Mouse (Mus musculus) forebrain, embryonic 16.5 days (tissue): ENCODE results near the gene Gna13. TPM values are rescaled to one million over a fixed set of nuclear protein-coding genes. Genes with fewer than 3 reads are reported as not detected.

Source experiments
- ATAC-seq: fragments of 200-750 bp; cut with Nextera tagmentation; 2 replicates; pipeline ENCODE4 v1.8.0; 2017; ENCODE audit warnings: mild to moderate bottlenecking, moderate library complexity
- H3K27ac ChIP-seq: fragments of 300-500 bp; sonication (generic); 2 replicates; pipeline ENCODE4 v1.5.1; 2014; ENCODE audit warnings: low read length, control low read depth
- H3K27me3 ChIP-seq: fragments of 300-500 bp; sonication (generic); replicated peaks from 2 replicates; pipeline ENCODE4 v1.6.1; 2014; ENCODE audit warnings: low read length; ENCODE audit not compliant: control insufficient read depth, insufficient read depth
- H3K36me3 ChIP-seq: fragments of 300-500 bp; sonication (generic); 2 replicates; pipeline ENCODE4 v1.6.1; 2014; ENCODE audit not compliant: control insufficient read depth, insufficient read depth
- H3K4me1 ChIP-seq: fragments of 300-500 bp; sonication (generic); replicated peaks from 2 replicates; pipeline ENCODE4 v1.6.1; 2014; ENCODE audit warnings: low read length; ENCODE audit not compliant: control insufficient read depth, insufficient read depth
- H3K4me2 ChIP-seq: fragments of 300-500 bp; sonication (generic); 2 replicates; pipeline ENCODE4 v1.6.1; 2014; ENCODE audit warnings: mild to moderate bottlenecking, low read length, control low read depth
- H3K4me3 ChIP-seq: fragments of 300-500 bp; sonication (generic); replicated peaks from 2 replicates; pipeline ENCODE4 v1.5.1; 2014; ENCODE audit warnings: mild to moderate bottlenecking, low read length, control low read depth
- H3K9ac ChIP-seq: fragments of 300-500 bp; sonication (generic); replicated peaks from 2 replicates; pipeline ENCODE4 v1.6.1; 2014; ENCODE audit warnings: low read depth, low read length, control low read depth
- H3K9me3 ChIP-seq: fragments of 300-500 bp; sonication (generic); 2 replicates; pipeline ENCODE4 v1.6.1; 2016; ENCODE audit warnings: low read length; ENCODE audit not compliant: control insufficient read depth
- WGBS: fragments of 180-500 bp; shearing (Covaris S2); extraction: QIAGEN DNeasy Blood & Tissue Kit; methylation state at CpG from one replicate; pipeline ENCODE4 v1.1.7; 2014; 5-methylcytosine and 5-hydroxymethylcytosine counted together
- polyA plus RNA-seq: library from polyadenylated mRNA; unstranded; fragments of >200 nt; fragmentation: Nextera tagmentation; extraction: Ambion mirVana; gene quantifications from 2 replicates; pipeline ENCODE4 v1.2.1, GENCODE M21; 2015

Gene Gna13
- polyA plus RNA-seq, 1 experiment from 2014 or later = 16.1 TPM

DNA sequence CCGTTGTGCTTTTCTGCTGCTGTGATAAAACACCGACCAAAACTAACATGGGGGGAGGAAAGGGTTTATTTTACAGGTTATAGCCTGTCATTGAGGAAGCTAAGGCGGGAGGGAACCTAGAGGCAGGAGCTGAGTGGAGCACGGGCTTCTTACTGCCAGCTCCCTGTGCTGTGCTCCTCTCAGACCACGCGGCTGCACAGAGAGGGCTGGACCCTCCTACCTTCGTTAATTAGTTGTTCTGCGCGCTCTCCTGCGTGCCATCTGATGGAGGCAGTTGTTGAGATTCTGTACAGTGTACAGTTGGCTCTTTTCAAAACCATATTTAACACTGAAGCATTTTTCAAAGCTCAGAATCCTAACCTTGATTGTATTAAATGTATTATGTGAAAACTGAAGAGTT is 14.8 kb downstream of the Gna13 start:
- Histone ChIP-seq H3K9ac (peak overlapping the region; percentile 26; the same call in 1 of the 2 replicates), H3K36me3 (no peaks in the 10 kb centered on the region), H3K4me1 (peaks cover 25% of the 10 kb centered on the region), H3K4me2 (peak overlapping the region; percentile 13; the same call in 1 of the 2 replicates), H3K9me3 (no peaks in the 10 kb centered on the region), H3K27ac (no peak overlapping the region), H3K27me3 (no peaks in the 10 kb centered on the region), H3K4me3 (no peak overlapping the region)
- WGBS = 22% methylated on average over 10 of the region's 10 CpGs
- peak; percentile 61 for ATAC-seq

DNA sequence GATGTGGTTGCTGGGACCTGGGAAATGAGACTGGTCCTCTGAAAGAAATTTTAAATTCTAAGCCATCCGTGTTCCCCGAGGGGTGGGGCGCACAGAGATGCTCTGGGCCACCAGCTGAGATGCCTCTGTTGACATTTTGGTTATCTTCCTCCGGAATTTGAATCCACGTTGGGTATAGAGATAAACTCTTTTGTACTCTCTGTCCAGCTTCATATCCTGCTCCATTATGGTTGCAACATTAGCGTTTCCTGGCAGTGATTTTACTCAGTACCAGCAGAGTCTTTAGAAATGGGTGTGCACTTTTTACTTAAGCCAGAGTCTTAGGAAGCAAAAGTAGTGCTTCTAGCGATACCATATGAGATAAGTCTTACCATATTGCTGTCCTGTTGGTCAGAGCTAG is 15.4 kb downstream of the Gna13 start:
- WGBS = 63% methylated on average over 7 of the region's 7 CpGs
- no peaks in the 10 kb centered on the region for H3K9me3 ChIP-seq
- H3K27me3 ChIP-seq = no peaks in the 10 kb centered on the region

DNA sequence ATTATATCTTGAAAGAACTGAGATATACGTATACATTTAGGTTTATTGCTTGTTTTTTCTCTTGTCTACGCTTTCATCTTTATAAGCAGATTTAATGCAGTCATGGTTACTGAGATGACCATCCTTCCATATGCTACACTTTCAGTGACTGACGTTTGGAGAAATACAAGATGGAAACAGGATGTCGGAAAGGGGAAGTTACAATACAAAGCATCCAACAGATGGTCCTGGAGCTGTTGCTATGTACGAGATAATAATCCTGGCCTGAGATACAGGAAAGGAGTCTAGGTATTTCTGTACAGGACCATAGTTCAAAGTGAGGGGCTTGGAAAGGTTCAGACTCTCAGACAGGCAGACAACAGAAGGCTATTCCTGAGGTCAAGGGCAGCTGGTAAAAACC is 18.0 kb downstream of the Gna13 start:
- Histone ChIP-seq H3K4me1 (peaks cover 23% of the 10 kb centered on the region), H3K9ac (no peak overlapping the region), H3K27me3 (no peaks in the 10 kb centered on the region), H3K4me2 (no peak overlapping the region), H3K9me3 (no peaks in the 10 kb centered on the region), H3K4me3 (no peak overlapping the region), H3K27ac (no peak overlapping the region), H3K36me3 (no peaks in the 10 kb centered on the region)
- ATAC-seq = no peak
- 72% methylated on average over 5 of the region's 5 CpGs for WGBS

More for the DNA sequence above, 15.4 kb downstream of the Gna13 start:
- no peak overlapping the region for H3K27ac ChIP-seq
- no peak overlapping the region for H3K4me2 ChIP-seq
- H3K4me1 ChIP-seq = peaks cover 25% of the 10 kb centered on the region
- no peak for ATAC-seq
- no peak overlapping the region for H3K4me3 ChIP-seq
- H3K9ac ChIP-seq = no peak overlapping the region
- no peaks in the 10 kb centered on the region for H3K36me3 ChIP-seq

DNA sequence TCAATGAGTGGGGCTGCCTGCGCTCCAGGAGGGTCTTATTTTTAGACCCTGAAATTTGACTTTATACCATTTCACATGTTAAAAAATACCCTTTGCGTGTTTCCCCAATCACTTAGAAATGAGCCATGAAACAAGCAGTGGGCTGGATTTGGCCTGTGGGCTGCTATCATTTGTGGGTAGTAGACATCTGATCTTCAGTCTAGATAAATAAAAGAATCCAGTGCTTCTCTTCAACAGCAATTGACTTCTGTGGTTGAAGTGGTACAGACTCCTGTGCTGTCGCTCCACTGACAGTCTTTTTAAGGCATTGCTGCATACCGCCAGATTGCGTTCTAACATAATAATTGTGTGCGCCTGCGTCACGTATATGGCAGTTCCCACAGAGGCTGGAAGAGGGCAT is 22.7 kb downstream of the Gna13 start:
- Histone ChIP-seq H3K9ac (no peak overlapping the region), H3K4me1 (no peaks in the 10 kb centered on the region; the same call in 1 of the 2 replicates), H3K27me3 (no peaks in the 10 kb centered on the region), H3K9me3 (no peaks in the 10 kb centered on the region), H3K36me3 (no peaks in the 10 kb centered on the region), H3K4me2 (no peak overlapping the region), H3K27ac (no peak overlapping the region), H3K4me3 (no peak overlapping the region)
- no peak for ATAC-seq
- 93% methylated on average over 8 of the region's 8 CpGs for WGBS

DNA sequence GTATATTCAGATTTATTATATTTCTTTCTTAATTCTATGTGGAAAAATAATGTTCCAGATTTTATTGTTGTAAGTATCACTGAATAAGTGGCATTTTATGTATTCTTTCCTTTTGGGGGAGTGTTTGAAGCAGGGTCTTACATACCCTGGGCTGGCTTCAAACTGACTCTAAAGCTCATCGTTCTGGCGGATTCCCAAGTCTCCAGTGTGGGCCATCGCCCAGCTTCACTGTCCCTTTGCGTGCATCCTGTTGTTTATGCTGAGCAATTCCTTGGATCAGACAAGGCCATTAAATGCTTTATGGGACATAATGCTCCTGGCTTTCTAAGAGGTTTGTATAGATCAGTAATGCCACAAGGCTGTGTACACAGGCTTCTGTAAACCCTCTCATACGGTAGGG is 26.4 kb downstream of the Gna13 start:
- Histone ChIP-seq H3K27me3 (no peaks in the 10 kb centered on the region), H3K9ac (no peak overlapping the region), H3K36me3 (no peaks in the 10 kb centered on the region), H3K9me3 (no peaks in the 10 kb centered on the region), H3K4me3 (no peak overlapping the region), H3K27ac (no peak overlapping the region), H3K4me2 (no peak overlapping the region), H3K4me1 (no peaks in the 10 kb centered on the region; the same call in 1 of the 2 replicates)
- ATAC-seq = no peak
- 81% methylated on average over 5 of the region's 5 CpGs for WGBS

DNA sequence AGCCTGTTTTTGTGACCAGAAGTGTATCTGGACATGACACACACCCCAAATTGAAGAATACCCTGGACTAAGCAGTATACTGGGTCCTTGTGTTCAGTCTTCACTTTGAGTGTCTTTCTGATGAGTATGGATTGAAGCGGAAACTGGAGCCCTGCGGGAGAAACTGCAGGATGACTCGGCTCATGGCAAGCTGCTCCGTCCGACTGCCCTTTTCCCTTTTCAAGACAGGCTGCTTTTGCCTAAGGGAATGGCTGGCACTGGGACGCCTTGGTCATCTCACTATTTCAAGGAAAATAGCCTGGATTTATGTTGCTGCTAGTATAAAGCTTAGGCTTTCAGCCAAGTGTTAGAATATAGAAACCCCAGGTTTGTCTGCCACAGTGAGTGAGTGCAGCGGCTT is 28.6 kb downstream of the Gna13 start:
- ATAC-seq = no peak
- no peak overlapping the region for H3K27ac ChIP-seq
- H3K36me3 ChIP-seq = no peaks in the 10 kb centered on the region
- no peaks in the 10 kb centered on the region; the same call in 1 of the 2 replicates for H3K4me1 ChIP-seq
- H3K9me3 ChIP-seq = no peaks in the 10 kb centered on the region
- no peak overlapping the region for H3K4me3 ChIP-seq
- H3K4me2 ChIP-seq = no peak overlapping the region
- WGBS = 80% methylated on average over 7 of the region's 7 CpGs
- no peak overlapping the region for H3K9ac ChIP-seq
- no peaks in the 10 kb centered on the region for H3K27me3 ChIP-seq

DNA sequence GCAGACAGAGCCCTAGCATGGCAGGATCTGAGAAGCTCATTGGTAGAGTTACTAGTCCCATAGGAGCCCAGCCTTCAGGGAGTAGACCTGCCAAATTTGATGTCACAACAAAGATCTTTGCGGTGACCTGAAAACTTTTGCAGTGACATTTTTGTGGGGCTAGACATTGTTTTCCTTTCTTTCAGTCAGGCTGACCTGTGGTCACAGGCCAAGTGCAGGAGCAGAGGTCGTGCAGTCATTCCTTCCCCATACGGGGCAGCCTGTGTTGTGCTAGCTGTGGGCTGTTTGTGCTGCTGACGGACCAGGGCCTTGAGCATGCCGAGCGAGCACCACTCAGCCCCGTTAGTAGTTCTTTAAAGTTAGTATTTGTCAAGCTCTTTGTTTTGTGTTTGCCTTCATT is 29.1 kb downstream of the Gna13 start:
- Histone ChIP-seq H3K4me3 (no peak overlapping the region), H3K27me3 (no peaks in the 10 kb centered on the region)
- 66% methylated on average over 7 of the region's 7 CpGs for WGBS

DNA sequence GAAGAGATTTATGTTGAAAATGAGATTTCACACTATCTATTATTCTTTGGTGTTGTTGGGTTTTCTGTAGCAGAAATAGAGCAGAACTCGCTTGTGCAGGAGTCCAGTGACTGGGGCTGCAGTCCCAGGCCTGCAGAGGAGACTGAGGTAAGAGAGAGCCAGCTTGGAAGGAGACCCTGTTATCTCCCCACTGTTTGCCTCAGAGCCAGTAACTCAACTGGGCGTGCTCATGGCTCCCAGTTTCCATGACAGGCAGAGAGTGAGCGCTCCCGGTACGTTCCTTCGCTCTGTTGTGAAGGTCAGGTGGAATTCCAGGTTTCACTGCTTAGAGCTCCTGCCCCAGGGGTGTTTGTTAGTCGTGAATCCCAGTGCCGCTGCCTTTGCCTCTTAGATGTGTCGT is 30.0 kb downstream of the Gna13 start:
- no peak overlapping the region for H3K27ac ChIP-seq
- H3K9me3 ChIP-seq = no peaks in the 10 kb centered on the region
- no peak overlapping the region for H3K9ac ChIP-seq
- no peak overlapping the region for H3K4me3 ChIP-seq
- H3K4me2 ChIP-seq = no peak overlapping the region
- 89% methylated on average over 9 of the region's 9 CpGs for WGBS
- H3K4me1 ChIP-seq = no peaks in the 10 kb centered on the region; the same call in 1 of the 2 replicates
- H3K27me3 ChIP-seq = no peaks in the 10 kb centered on the region
- no peak for ATAC-seq
- H3K36me3 ChIP-seq = 0 out of 2 replicates have a peak, but pooled peaks cover 3% of the 10 kb centered on the region

More for the DNA sequence above, 29.1 kb downstream of the Gna13 start:
- Histone ChIP-seq H3K9me3 (no peaks in the 10 kb centered on the region), H3K4me2 (no peak overlapping the region), H3K36me3 (0 out of 2 replicates have a peak, but pooled peaks cover 3% of the 10 kb centered on the region), H3K4me1 (no peaks in the 10 kb centered on the region; the same call in 1 of the 2 replicates), H3K27ac (no peak overlapping the region), H3K9ac (no peak overlapping the region)
- no peak for ATAC-seq

DNA sequence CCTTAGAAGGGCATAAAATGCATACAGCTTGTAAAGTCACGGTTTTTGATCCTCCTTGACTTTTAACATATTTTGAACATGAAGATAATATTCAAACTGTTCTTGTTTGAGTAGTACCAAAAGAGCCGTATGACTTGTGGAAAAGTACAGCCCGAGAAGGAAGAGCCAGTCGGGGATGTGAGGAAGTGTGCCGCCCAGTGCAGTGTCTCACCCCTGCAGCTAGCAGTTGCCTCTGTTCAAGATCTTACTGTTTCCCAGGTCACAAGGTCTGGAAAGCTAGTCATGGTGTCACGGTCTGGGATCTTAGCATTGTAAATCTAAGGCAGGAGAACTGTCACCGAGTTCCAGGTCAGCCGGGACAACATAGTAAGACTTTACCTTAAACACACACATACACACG is 32.1 kb downstream of the Gna13 start:
- Histone ChIP-seq H3K4me2 (no peak overlapping the region), H3K27me3 (no peaks in the 10 kb centered on the region), H3K4me3 (no peak overlapping the region), H3K27ac (no peak overlapping the region), H3K4me1 (no peaks in the 10 kb centered on the region), H3K36me3 (0 out of 2 replicates have a peak, but pooled peaks cover 3% of the 10 kb centered on the region), H3K9ac (no peak overlapping the region), H3K9me3 (no peaks in the 10 kb centered on the region)
- 93% methylated on average over 9 of the region's 9 CpGs for WGBS
- ATAC-seq = no peak

DNA sequence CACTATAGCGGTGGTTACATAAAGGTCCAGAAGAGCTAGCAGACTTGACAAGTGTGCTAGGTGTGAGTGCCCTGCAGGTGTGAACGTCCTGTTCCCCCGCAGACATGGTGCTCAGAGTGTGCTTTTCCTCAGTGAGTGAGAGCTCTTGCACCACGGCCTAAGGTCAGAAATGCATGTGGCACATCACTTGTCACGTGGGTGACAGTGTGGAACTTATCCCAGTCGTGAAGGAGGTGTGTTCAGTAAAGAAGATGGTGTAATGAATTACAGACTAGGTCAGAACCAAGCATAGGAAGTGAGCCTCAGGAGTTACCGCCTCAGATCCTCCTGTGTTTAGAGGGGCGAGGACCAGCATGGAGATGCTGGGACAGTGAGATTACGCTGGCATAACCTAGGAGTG is 32.7 kb downstream of the Gna13 start:
- ATAC-seq = no peak
- 0 out of 2 replicates have a peak, but pooled peaks cover 3% of the 10 kb centered on the region for H3K36me3 ChIP-seq
- 93% methylated on average over 9 of the region's 9 CpGs for WGBS
- no peak overlapping the region for H3K9ac ChIP-seq
- H3K9me3 ChIP-seq = no peaks in the 10 kb centered on the region
- H3K27me3 ChIP-seq = no peaks in the 10 kb centered on the region
- H3K4me1 ChIP-seq = no peaks in the 10 kb centered on the region
- no peak overlapping the region for H3K4me3 ChIP-seq
- no peak overlapping the region for H3K4me2 ChIP-seq
- no peak overlapping the region for H3K27ac ChIP-seq
